Mouse (Mus musculus) cerebellum, adult 11-12 months (tissue): ENCODE data around the gene Card19.

Experiments used
- DNase-seq: peaks from one replicate; pipeline ENCODE4 v3.0.0; 2022

The Card19 gene

DNA sequence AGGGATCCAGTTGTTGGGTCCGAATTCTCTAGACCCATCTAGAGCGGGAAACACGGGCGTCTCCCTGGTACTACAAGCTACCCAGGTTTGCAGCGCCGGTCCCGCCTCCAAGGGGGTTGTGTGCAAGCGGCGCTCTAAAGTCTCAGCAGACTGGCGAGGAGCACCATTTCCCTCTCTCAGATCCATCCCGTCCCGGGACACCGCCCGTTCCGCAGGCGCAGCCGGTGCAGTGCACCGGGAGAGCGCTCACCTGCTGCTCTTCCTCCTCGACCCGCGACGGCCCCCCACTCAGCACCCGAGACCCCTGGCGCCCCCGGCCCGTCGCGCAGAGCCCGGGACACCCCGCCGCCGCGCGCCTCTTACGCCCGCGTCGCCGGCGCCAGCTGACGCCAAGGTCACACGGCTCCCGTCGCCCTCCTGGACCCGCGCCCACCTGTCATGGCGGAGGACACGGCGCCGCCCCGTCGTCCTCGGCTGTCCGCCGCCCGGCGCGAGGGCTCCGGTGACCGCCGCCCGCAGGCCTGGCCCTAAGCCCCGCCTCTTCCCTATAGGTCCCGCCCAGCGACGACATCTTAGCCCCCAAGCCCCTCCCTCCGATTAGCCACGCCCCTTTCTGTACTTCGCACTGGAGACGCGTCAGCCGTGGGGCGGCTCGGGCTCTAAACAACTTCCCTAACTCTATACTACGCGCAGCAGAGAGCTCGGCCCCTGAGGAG lies at the start of gene Card19:
Gene Card19 (minus strand): TSS at position 534 of the 716 bp plus-strand sequence.
- DNase-seq, result peak; percentile 91

DNA sequence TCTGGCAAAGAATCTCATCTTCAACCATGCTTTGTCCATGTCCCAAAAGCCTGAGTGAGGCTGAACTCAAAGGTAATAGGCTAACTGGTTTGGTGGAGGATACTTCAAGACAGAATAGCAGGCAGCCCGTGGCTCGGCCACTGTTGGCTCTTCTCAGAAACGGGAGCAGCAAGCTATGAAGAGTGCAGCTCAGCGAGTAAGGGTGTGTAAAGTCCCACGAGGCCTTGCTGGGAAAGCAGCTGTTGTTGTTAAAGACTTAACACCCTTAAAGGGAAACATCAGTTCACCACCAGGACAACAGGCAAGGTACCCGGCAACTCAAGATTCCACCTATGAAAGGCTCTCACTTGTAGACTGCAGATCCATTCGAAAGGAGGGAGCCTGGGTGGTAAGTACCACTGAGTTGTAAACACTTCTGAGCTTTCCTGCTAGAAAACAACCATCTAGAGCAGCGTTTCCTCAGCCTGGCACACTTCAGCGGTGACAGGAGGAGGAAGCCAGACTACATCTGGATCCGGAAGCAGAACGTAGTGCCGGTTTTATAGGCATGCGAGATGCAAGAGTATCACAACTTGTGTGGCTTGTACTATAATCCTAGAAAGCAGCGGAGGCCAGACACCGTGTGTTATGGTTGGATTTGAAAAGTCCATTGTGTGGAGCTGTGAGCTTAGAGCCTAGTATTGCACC lies 44.3 kb upstream of the Card19 start:
- DNase-seq, result no peak

DNA sequence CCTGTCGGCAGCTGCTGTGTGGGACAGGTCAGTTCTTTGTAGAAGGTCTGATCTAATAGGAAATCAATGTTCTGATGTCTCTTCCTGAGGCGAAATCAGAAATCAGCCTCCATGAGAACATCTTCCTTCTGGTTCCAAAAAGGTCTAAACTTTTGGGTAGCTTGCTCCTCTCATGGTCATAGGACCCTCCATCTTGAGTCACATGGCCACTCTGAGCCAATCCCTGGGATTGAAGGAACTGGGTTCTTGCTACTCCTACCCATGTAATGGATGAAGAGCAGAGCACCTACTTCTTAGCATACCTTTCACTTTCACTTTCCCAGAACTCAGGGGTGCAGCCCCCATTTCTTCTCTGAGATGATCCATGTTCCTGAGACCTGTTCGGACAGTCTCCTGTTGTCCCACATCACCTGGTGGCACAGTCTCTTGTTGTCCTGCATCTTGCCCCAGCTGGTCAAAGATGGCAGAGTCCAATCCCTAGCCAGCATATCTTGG lies 42.0 kb upstream of the Card19 start:
- no peak for DNase-seq

DNA sequence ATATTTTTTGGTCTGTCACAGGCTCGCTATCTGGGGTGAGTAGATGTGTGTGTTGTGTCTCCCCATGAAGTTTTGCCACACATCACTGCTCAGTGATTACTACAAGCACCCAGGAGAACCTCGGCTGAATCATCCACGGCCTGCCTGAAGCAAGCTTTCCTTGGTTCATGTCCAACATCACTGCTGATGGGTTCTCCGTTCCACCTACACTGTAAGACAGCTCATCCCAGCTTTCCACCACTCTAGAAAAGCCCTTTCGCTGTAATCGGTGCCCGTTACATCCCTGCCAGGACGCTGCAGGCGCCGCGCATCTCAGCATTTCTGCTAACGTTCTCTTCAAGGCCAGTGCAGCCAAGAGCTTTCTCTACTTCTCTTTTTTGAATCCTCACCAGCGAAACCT lies 36.9 kb upstream of the Card19 start:
- DNase-seq, result no peak

DNA sequence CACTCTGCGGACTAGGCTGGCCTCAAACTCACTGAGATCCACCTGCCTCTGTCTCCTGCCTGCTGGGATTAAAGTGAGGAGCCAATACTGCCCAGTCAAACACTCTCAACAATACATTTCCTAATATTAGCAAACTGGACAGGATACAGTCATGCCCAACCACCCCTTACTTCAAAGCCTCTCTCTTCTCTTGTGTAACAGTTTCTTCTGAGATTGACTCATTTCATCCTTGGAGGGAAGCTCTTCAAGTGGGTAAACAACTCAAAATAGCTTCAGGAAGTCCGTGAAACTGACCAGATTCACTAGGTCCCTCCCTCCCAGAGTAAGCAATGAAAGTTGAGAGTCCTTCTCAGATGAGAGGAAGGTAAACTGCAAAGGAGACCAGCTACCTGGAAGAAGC lies 36.3 kb upstream of the Card19 start:
- DNase-seq, result no peak

- no peak for DNase-seq
Observed at GRCm38 (mm10) chr13:49250716-49251517, 35.1 kb upstream of the Card19 start.

- no peak for DNase-seq
Observed at GRCm38 (mm10) chr13:49249634-49250033, 33.8 kb upstream of the Card19 start.

DNA sequence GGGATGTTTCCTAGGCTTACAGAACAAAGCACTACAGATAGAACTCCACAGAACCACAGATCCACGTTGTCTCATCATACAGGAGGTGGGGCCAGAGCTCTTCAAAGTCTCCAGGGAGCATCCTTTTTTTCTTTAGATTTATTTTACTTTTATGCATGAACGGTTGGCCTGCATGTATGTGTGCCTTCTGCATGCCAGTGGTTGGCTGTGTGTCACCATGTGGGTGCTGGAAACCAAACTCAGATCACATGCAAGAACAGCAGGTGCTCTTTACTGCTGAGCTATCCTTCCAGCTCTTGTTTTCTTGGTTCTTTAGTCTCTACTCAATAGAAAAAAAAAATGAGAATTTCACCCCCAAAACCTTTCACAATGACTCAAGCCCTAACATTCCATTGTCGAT lies 33.1 kb upstream of the Card19 start:
- no peak for DNase-seq

DNA sequence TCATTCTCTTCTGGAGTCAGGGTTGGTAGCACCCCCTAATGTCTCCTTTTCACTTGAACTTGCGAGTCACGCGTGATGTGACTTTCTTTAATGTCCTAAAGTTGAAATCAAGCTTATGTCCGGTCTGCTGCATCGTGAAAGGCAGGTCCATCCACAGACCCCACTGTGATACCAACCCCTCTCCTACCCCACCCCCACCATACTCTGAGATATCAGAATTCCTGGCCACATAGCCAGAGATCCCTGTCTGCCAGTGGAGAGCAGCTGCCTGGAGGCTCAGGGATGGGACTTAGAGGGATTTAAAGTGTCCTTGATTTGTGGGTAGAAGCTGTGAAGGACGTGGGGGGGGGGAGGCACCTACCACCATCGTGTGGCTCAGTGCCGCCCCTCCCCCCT lies 32.6 kb upstream of the Card19 start, which contains the start of gene Susd3:
Gene Susd3 (minus strand): TSS at position 240 of the 396 bp plus-strand sequence.
- DNase-seq, result no peak

DNA sequence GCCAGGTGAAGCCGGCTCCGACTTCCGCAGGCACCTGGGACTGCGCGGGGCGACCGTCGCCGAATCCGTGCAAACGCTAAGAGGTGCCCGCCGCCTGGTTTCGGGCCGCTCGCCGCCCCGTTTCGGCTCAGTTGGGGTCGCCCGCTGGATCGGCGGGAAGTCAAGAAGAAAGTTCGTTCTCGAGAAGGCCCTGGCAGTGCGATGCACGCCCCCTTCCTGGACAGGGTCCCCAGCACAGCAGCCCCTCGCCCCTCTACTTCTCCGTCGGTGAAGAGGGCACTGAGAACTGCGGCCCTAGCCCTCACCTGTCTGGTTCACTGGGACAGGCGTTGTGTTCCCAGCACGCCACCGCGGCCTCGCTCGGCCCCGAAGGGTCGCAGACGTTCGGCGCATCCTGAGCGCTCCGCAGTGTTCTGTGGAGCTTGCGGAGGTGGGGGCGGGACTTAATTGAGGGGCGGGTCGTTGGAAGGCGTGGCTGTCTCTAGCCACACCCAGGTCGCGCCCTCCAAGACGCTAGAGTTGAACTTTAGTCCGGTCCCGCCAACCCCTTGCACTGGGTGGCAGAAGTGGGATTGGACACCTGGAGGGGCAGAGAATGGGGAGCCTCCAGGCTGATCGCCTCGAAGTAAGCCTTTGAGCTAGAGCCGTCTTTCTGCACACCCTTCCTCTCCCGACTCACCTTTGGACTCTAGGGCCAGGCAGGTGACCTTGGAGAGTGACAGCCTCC lies 32.1 kb upstream of the Card19 start:
- DNase-seq, result no peak

DNA sequence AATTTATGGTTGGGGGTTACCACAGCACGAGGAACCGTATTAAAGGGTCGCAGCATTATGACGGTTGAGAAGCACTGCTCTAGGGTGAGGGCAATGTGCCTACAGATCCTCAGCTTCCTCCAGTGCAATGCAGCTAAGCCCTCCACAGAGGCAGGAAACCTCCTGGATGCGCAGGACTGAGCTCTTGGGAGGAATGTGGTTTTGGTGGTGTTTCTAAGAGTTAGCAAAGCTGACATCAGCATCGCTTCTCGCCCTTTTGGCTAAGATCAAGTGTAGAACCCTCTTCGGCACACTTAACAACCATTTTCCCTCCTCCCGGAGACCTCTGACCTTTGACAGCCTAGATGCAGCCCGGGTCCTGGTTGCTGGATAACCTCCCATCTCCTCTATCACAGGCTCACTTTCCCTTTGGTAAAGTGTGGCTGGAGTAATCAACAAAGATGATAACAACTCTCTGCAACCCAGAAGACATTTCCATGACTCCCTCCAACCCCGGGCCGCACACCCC lies 31.4 kb upstream of the Card19 start:
- DNase-seq, result no peak

DNA sequence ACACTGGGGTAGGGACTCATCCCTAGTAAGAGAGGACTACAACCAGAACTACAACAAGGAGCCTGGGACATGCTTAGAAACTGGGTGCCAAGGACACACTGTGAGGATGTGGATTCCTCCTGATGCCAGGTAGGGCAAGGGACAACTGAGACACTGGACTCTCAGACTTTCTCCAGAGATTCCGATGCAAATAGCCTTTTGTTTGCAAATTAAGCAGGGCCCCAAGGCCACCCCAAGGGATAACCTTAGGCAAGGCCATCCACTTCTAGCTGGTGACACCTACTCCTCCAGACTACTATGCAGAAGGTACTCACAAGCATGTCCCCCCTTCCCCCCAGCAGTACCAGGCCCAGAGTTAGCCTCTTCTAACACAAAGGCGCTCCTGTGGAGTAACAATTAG lies 30.8 kb upstream of the Card19 start:
- DNase-seq, result no peak

DNA sequence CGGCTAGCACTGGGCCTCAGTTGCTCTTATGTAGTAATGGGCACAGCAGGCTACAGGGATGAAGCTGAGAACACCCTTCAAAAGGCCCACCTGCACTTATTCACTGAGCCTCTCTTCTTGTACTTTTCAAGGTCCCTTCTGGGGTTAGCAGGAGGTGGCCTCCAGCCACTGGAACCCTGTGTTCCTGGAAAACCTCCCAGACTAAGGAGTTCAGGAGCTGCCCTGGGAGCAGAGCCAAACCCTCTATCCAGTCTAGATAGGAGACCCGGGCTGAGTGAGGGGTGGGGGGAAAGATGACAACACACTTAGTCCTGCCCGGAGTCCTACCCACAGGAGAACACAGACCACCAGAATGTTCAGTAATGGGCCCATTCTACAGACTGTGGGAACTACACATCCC lies 30.2 kb upstream of the Card19 start:
- no peak for DNase-seq

DNA sequence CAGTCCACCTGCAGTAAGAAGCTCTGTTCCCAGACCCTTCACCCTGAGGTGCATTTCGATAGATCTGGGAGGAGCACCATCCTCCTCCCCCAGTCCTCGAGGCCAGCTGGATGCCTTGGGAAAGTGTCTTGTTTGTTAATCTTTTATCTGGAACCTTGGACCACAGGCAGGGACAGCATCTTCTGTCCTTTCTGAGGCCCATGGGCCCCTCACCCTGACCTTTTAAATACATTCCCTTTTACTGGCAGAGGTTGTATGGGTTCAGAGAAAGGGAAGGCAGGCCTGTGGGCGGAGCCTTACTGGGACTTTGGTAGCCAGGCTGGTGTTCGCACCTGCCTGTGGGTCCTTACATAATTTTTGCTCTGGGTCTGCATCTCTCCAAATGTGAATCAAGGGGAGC lies 29.4 kb upstream of the Card19 start:
- no peak for DNase-seq

- no peak for DNase-seq
Observed at GRCm38 (mm10) chr13:49243492-49243891, 27.7 kb upstream of the Card19 start.

DNA sequence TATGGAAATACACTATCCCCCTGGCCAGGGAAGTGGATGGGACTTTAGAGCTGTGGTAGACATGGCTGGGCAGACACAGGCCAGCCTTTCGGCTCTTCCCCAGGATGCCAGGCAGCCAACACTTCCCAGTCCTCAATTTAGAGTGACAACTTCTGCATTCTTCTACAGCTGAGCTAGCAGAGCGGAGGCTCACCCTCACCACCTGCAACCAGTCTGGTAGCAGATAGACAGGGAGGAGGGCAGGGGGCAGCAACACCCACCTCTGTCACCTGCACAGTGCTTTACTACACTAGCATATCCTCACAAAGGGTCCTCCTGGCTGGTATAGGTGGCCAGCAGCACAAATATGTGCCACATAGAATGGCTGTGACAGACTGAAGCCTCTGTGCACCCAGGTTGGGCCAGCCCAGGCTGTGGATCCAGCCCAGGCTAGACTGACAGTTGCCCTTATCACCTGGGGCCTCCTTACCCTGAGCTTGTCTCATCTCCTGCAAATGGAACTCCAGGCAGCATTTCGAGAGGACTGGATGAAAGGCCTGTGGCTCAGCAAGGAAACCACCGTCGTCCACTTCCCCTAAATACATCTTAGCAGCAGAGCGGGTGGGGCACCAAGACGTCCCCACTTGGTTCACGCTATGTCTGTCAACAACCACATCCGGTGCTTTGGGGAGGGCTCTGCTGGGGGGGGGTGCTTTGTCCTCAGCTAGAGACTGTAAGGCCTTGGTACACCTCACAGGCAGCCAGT lies 26.7 kb upstream of the Card19 start:
- no peak for DNase-seq

DNA sequence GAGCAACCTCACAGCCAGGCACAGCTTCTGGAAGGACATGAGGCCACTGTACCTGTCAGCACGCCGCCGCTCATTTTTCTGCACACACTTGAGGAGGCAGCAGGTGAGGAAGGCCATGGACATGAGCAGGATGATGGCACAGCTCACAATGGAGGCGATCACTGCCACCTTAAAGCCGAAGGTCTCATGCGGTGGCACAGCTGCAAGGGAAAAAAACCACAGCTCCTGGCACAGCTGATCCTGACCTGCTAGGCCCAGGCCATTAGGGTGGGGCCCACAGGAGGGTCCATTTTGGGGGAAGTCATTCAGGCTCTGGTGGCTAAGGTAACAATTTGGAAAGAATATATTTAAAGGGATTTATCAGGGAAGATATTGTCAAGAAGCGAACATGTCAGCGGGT lies 22.9 kb upstream of the Card19 start:
- no peak for DNase-seq

GRCm38 (mm10) chr13:49237617-49238016 lies 21.8 kb upstream of the Card19 start:
- DNase-seq, result no peak

GRCm38 (mm10) chr13:49234711-49235110 lies 18.9 kb upstream of the Card19 start:
- DNase-seq, result no peak

DNA sequence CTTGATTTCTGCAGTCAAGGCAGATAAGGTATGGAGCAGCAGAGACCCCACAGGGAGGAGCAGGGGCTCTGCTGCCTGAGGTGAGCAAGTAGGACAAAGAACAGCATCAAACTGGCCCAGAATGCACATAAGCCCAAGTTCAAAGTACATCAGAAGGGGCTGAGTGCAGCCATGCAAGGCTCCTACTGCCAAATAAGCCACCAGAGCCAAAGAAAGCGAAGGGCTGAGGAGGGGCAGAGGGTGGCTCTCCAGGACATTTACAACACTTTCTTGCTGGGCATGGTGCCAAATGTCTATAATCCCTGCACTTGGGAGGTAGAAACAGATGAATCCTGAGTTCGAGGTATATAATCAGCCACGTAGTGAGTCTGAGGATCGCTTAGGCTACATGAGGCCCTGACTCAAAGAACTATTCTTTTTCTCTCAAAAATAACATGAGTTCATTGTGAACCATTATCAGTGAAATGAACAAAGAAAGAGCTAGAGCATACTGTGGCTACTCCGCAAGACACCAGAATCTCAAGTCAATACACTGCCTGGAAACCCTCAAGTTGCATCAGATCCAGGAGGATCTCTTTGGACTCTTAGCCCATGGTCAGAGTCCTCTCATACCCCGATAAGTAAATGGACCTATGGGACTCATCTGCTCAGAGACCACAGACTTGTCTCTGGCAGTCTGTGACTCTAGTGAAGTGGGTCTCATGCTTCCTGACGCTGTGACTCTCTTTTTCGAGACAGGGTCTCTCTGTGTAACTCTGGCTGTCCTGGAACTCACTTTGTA lies 18.1 kb upstream of the Card19 start:
- no peak for DNase-seq

- no peak for DNase-seq
Observed at GRCm38 (mm10) chr13:49225633-49226032, 9.8 kb upstream of the Card19 start.
